In genomic region chr8:94733821-94734465, GRCm38 (mm10) we compare ENCODE assay signal across 11 mouse cellular contexts. TPM values are rescaled to one million over a fixed set of nuclear protein-coding genes. Genes with fewer than 3 reads are reported as not detected.
DNase-seq lines count a peak whose midpoint lies in the region; ATAC-seq and TF ChIP-seq lines count a peak whose summit lies in the region.
"Had no signal": no experiment of that assay in that cellular context is flagged by ENCODE, and none has a peak within 500 bp of the region (broad histone marks: within the 10 kb centered on the region; RNA-seq: fewer than 3 reads in every experiment).

No protein-coding gene starts in this region.

- peak; percentile 98 for ATAC-seq in liver, postnatal 0 days
- ATAC-seq in stomach, embryonic 15.5 days (ENCODE audit: insufficient read depth, low FRiP score, low read depth): peak; percentile 90
- ATAC-seq in forebrain, embryonic 13.5 days: no peak

- peak; percentile 97 for TF ChIP-seq EP300 in liver, postnatal 0 days (IDR thresholded peaks at IDR 0.05; ENCODE audit: low read depth)

- no peaks in the 10 kb centered on the region for H3K9me3 ChIP-seq in liver, postnatal 0 days (ENCODE audit: low read length)
- H3K9me3 ChIP-seq in stomach, embryonic 15.5 days: no peaks in the 10 kb centered on the region
- no peaks in the 10 kb centered on the region for H3K9me3 ChIP-seq in forebrain, embryonic 13.5 days (replicated peaks)
- H3K9me3 ChIP-seq: hindbrain, embryonic 15.5 days had no signal

- H3K27me3 ChIP-seq in liver, postnatal 0 days (ENCODE audit: insufficient read depth, low read length): no peaks in the 10 kb centered on the region
- no peaks in the 10 kb centered on the region for H3K27me3 ChIP-seq in stomach, embryonic 15.5 days (replicated peaks)
- H3K27me3 ChIP-seq in forebrain, embryonic 13.5 days: no peaks in the 10 kb centered on the region
- H3K27me3 ChIP-seq: hindbrain, embryonic 15.5 days had no signal

- peak overlapping the region; percentile 52 for H3K4me2 ChIP-seq in liver, postnatal 0 days (ENCODE audit: low read depth, low read length)
- H3K4me2 ChIP-seq in stomach, embryonic 15.5 days: no peak overlapping the region
- H3K4me2 ChIP-seq in forebrain, embryonic 13.5 days: no peak overlapping the region
- H3K4me2 ChIP-seq: hindbrain, embryonic 15.5 days had no signal

- H3K4me1 ChIP-seq in liver, postnatal 0 days (ENCODE audit: insufficient read depth): peaks cover 35% of the 10 kb centered on the region
- peaks cover 2% of the 10 kb centered on the region; the same call in 1 of the 2 replicates for H3K4me1 ChIP-seq in stomach, embryonic 15.5 days
- H3K4me1 ChIP-seq in forebrain, embryonic 13.5 days: no peaks in the 10 kb centered on the region
- H3K4me1 ChIP-seq: hindbrain, embryonic 15.5 days had no signal

- no peaks in the 10 kb centered on the region for H3K36me3 ChIP-seq in liver, postnatal 0 days (replicated peaks; ENCODE audit: insufficient read depth, low read length)
- no peaks in the 10 kb centered on the region for H3K36me3 ChIP-seq in stomach, embryonic 15.5 days
- H3K36me3 ChIP-seq in forebrain, embryonic 13.5 days (ENCODE audit: poor library complexity, severe bottlenecking): no peaks in the 10 kb centered on the region
- H3K36me3 ChIP-seq: hindbrain, embryonic 15.5 days had no signal

- peak overlapping the region; percentile 97 for H3K27ac ChIP-seq in liver, postnatal 0 days (ENCODE audit: low read depth)
- no peak overlapping the region for H3K27ac ChIP-seq in stomach, embryonic 15.5 days
- H3K27ac ChIP-seq in forebrain, embryonic 13.5 days: no peak overlapping the region
- H3K27ac ChIP-seq: hindbrain, embryonic 15.5 days; left cerebral cortex, adult 2 months had no signal

- WGBS in liver, postnatal 0 days (ENCODE audit: insufficient replicate concordance): 41% methylated on average over 5 of the region's 5 CpGs
- WGBS in stomach, embryonic 15.5 days: 59% methylated on average over 5 of the region's 5 CpGs
- 68% methylated on average over 5 of the region's 5 CpGs for WGBS in forebrain, embryonic 13.5 days

- no peak overlapping the region for H3K4me3 ChIP-seq in liver, postnatal 0 days (ENCODE audit: low read depth, low read length)
- H3K4me3 ChIP-seq in stomach, embryonic 15.5 days (replicated peaks): no peak overlapping the region
- H3K4me3 ChIP-seq in forebrain, embryonic 13.5 days: no peak overlapping the region
- H3K4me3 ChIP-seq: hindbrain, embryonic 15.5 days; left cerebral cortex, adult 2 months had no signal

- 0 out of 2 replicates have a peak, but pooled peaks have one; percentile 16 for TF ChIP-seq CTCF in liver, postnatal 0 days (IDR thresholded peaks at IDR 0.05; ENCODE audit: low read depth)

- peak overlapping the region; percentile 28 for H3K9ac ChIP-seq in liver, postnatal 0 days (replicated peaks)
- H3K9ac ChIP-seq in stomach, embryonic 15.5 days: no peak overlapping the region
- no peak overlapping the region for H3K9ac ChIP-seq in forebrain, embryonic 13.5 days
- H3K9ac ChIP-seq: hindbrain, embryonic 15.5 days had no signal

- peak; percentile 75 for DNase-seq in spleen, adult 12 weeks (ENCODE audit: low spot score)
- DNase-seq in spleen, adult 18-20 months: no peak
- DNase-seq in c-Kit-positive CD71-positive TER-119-positive erythroid progenitor cells, embryonic 14.5 days (ENCODE audit: low spot score): peak; percentile 87
- DNase-seq in liver, postnatal 0 days: peak; percentile 85
- no peak for DNase-seq in left cerebral cortex, postnatal 4 days
- DNase-seq in testis, postnatal 14 days (ENCODE audit: low spot score): no peak
- DNase-seq: cerebellum, adult 18-20 months had no signal

- intact Hi-C loops in left cerebral cortex, postnatal 4 days (cut with DNase I): no loop called here

RNA-seq across cellular contexts. Expression of gene Ccl22, which starts 11.4 kb away (rescaled TPM):
- polyA plus RNA-seq in liver, postnatal 0 days (2015; fragmentation: Nextera tagmentation; extraction: Ambion mirVana): 0.07 and 0.28 TPM in 2 replicates
- polyA plus RNA-seq in stomach, embryonic 15.5 days (2015; fragmentation: Nextera tagmentation; extraction: Ambion mirVana): not detected in 2 replicates
- not detected for total RNA-seq in left cerebral cortex, postnatal 4 days (2021)
- polyA plus RNA-seq in forebrain, embryonic 13.5 days (2015; fragmentation: Nextera tagmentation; extraction: Ambion mirVana): not detected in 2 replicates
- polyA plus RNA-seq: hindbrain, embryonic 15.5 days had no signal

RNA-seq across cellular contexts. Expression of gene Pllp, which starts 37.9 kb away (rescaled TPM):
- polyA plus RNA-seq in liver, postnatal 0 days (2015; fragmentation: Nextera tagmentation; extraction: Ambion mirVana): 2.5 and 3.1 TPM in 2 replicates
- 71.7 and 79.4 TPM in 2 replicates for polyA plus RNA-seq in stomach, embryonic 15.5 days (2015; fragmentation: Nextera tagmentation; extraction: Ambion mirVana)
- 1 to 10 TPM; 7.3 to 8.5 TPM for total RNA-seq in left cerebral cortex, postnatal 4 days (2021)
- polyA plus RNA-seq in forebrain, embryonic 13.5 days (2015; fragmentation: Nextera tagmentation; extraction: Ambion mirVana): 0.55 and 0.63 TPM in 2 replicates

RNA-seq across cellular contexts. Expression of gene Cx3cl1, which starts 37.9 kb away (rescaled TPM):
- polyA plus RNA-seq in liver, postnatal 0 days (2015; fragmentation: Nextera tagmentation; extraction: Ambion mirVana): 0.47 and 0.79 TPM in 2 replicates
- 10.1 and 14.3 TPM in 2 replicates for polyA plus RNA-seq in stomach, embryonic 15.5 days (2015; fragmentation: Nextera tagmentation; extraction: Ambion mirVana)
- 100 to 1,000 TPM in 1 of 2 experiments, 10 to 100 TPM in 1; 88.5 to 111 TPM for total RNA-seq in left cerebral cortex, postnatal 4 days (2021)
- 6.9 and 8.6 TPM in 2 replicates for polyA plus RNA-seq in forebrain, embryonic 13.5 days (2015; fragmentation: Nextera tagmentation; extraction: Ambion mirVana)

Comparison
In these comparisons a context has a peak if more than half of its experiments do, and no peak if none do; other contexts are left out.
1. DNase-seq: peak in spleen, adult 12 weeks (single experiment), c-Kit-positive CD71-positive TER-119-positive erythroid progenitor cells, embryonic 14.5 days (single experiment) and liver, postnatal 0 days (single experiment); none in spleen, adult 18-20 months (0 of 2), left cerebral cortex, postnatal 4 days (single experiment) and testis, postnatal 14 days (single experiment).
2. RNA of gene Pllp, which starts 37.9 kb away (polyA plus RNA-seq): 71.7 to 79.4 TPM in stomach, embryonic 15.5 days; 2.5 to 3.1 TPM in liver, postnatal 0 days and 0.55 to 0.63 TPM in forebrain, embryonic 13.5 days; every median in the first group is over 10 times any median in the second.